Mouse (Mus musculus) brain, adult 2 months (tissue): Measurements from ENCODE around the gene Cd300lg.

Source experiments
- DNase-seq: peaks from one replicate; pipeline ENCODE4 v3.0.0; 2011; ENCODE audit warnings: low read depth, low spot score

Gene Cd300lg

DNA sequence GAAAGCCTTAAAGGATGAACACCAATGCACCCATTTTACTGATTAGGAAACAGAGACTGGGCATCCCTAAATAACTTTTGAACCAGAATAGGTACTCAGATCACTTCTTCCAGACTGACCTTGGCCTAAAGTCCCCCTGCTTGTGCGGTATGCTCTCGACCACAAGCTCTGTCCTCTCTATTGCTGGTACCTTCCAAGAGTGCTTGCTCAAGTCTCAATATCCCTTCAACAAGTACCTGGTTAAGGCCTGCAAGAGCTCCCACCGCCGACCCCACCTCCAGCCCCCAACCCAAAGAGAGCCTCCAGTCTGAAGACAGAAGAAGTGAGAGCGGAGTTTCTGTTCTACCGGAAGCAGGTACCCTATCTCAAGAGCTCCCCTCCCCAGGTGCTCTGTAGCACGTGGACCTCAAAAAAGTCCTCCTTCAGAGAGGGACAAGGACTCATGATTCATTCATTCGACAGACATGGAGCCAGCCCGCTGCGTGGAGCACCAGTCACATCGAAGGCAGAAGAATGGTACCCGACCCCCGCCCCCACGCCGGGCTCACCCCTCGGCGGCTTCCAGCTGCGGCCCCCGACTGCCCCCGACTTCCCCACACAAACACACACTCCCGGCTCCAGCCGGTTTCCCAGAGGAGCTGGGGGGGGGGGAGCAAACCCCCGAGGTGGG is 15.2 kb upstream of the Cd300lg start:
- peak; percentile 63 for DNase-seq

DNA sequence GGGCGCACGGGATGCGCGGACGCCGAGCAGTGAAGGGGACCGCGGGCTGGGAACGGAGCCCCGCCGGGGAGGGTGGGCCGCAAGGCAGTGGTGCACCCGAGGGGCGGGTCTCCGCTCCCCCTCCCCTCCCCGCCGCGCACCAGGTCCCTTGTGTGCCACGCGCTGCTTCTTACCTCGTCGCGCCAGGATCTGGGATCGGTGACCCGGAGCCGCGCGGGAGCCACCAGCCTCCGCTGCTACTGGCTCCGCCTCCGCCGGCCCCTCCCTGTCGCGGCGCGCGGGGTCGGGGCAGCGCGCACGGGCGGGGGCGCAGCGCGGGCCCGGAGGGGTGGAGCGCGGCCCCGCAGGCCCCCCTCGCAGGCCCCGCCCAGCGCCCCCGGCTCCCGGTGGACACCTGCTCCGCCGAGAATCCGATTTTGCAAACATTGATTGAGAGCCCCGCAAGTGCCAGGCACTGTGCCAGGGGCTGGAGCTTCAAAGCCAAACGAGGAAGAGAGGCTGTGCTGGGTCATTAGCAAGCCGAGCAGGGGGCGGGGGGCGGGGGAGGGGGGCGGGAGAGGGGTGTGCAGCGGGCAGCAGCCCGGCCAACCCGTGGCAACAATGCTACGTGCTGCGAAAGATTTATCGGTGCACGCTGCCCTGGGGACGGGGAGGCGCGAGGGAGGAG is 14.5 kb upstream of the Cd300lg start:
- peak; percentile 89 for DNase-seq

DNA sequence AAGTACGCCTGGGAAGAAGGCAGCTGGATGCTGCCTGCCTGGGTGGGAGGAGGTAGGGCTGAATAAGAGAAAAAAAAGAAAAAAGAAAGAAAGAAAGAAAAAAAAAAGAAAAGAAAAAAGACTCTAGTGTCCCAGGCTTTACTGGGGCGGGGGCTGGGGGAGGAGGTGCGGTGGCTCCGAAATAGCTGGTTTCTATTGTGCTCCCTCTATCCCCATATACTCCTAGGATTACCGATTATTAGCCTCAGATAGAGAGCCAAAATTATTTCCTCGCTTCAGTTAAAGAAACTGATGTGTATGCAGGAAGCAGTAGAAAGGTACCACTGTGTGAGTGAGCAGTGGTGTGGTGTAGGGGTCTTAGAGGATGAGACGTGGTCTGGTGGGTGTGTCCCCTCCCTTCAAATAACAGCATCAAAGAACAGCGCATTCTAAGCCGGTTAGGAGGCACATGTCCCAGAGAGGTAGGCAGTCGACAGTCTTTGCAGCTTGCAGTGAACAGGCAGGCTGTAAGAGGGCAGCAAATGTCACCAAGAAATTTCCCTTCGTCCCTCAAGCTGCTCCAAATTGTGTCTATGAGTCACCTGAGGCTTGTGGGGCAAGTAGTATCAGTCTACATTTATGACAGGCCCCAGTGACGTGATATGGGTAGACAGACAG is 13.8 kb upstream of the Cd300lg start:
- DNase-seq = peak; percentile 92

DNA sequence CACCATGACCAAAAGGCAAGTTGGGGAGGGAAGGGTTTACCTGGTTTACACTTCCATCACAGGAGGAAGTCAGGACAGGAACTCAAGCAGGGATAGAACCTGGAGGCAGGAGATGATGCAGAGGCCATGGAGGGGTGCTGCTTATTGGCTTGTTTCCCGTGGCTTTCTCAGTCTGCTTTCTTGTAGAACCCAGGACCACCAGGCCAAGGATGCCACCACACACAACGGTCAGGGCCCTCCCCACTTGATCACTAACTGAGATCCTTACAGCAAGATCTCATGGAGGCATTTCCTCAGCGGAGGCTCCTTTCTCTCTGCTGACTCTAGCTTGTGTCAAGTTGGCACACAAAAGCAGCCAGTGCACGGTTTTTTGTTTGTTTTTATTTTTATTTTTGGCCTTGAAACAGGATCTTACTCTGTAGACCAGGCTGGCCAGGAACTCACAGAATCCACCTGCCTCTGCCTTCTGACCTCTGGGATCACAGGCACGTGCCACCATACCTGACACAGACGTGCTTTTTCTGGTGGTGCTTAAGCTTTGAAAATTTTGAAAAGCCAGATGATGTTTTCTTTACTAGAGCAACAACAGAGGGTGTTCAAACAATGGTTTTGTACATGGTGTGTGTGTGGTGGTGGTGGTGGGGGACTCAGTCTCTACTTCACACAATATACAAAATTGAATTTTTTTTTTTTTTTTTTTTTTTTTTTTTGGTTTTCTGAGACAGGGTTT is 13.1 kb upstream of the Cd300lg start, which contains the start of gene Mpp3:
TSS of gene Mpp3 (minus strand) at position 375 of the 730 bp plus-strand sequence.
- no peak for DNase-seq

DNA sequence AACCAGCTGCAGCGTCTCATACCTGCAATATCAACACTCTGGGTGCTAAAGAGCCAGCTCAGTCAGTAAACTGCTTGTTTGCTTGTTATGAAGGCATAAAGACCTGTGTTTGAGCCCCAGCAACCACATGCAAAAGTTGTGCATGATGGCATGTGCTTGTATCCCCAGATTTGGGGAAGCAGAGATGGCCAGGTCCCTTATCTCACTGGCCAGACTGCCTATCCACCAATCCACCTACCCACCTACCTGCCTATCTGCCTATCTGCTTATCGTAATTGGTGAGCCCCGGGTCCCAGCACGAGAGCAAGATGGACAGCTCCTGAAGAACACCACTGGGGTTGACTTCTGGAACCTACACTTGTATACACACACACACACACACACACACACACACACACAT is 12.0 kb upstream of the Cd300lg start:
- no peak for DNase-seq

DNA sequence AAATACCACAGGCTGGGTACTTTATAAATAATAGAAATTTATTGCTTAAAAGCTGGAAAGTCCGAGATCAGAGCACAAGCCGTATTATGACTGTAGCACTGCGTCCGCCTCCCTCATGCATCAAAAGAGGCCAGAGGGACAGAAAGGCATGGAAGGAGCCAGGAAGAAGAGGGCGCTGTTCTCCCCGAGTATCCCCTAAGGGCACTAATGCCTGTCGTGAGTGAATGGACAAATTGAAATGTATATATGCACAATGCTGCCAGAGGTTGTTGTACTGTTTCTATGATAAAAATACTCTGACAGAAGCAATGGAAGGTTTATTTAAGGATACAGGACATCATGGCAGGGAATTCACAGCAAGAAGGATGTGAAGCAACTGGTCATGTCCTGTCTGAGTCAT is 11.3 kb upstream of the Cd300lg start:
- DNase-seq = no peak

DNA sequence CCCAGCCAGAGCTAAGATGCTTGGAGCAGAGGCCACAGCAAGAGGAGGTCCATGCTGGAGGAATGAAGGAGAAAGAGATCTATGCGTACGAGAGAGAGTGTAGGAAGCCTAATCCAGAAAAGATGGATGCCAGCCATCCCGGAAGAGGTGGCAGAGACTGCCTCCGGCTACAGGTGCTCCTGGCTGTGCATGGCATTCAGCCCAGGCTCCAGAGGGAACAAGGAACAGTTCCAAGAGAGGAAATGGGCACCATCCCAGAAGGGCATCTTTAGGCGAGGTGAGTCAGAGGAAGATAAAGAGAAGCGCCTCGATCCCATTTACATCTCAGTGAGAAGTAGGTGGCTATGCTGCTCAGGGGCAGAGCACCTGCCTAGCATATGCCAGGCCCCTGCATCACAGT is 10.2 kb upstream of the Cd300lg start:
- DNase-seq = peak; percentile 98

DNA sequence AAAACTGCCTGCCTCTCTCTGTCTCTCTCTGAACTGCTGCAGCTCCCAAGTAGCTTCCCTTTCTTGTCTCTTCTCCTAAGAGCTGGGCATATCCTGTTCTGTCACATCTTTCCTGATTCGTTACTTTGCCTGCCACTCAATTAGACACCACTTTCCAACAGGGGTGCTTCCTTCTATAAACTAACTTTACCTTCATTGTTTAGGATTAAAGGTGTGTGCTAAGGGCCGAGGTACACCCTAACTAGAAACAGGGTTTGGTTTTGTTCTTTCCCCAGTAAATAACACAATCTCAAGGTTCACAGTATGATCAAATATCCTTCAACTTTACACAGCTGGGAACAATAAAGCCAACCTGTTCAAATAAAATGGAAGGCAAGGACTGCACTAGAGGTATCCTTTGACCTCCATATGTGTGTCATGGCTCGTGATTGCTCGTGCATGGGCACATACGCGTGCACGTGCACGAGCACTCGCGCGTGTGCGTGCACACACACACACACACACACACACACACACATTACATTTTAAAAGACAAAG is 8.2 kb upstream of the Cd300lg start:
- DNase-seq = no peak

DNA sequence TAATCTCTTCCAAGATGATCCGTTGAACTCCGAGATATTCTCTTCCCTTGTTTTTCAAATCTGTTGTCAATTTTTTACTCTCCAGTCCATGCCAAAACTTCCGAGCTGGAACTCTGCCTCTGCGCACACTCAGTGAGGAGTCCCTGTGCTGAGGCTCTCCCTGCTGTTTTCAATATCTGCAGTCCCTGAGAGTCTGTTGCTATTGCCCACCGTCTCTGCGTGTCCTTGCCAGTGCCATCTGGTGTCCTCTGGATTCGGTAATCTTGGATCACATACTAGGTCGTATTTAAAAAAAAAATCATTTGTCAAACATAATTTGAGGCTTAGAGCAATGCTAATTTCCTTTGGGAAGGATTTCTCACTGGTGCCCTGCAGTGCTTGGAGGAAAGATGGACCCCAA is 6.4 kb upstream of the Cd300lg start:
- peak; percentile 95 for DNase-seq

DNA sequence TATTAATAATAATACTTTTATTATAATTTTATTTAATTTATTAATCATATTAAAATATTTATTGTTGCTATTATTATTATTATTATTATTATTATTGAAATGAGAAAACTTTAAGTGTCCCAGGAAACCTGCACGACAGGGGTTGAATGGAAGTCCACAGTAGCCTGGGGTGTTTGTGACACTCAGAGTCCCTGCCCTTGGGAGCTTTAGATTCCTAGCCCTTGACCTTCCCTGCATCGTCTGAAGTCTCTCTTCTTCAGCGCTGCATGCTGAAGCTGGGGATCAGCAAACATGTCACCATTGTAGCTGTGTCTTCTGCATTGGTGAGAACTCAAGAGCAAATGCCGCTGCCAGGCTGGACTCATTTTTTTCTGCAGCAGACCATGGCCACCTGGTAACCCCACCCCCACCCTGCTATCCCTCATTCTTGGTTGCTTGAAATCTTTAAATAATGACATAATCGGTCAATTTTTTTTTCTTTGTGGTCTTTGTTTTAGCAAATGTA is 5.8 kb upstream of the Cd300lg start:
- DNase-seq = no peak

DNA sequence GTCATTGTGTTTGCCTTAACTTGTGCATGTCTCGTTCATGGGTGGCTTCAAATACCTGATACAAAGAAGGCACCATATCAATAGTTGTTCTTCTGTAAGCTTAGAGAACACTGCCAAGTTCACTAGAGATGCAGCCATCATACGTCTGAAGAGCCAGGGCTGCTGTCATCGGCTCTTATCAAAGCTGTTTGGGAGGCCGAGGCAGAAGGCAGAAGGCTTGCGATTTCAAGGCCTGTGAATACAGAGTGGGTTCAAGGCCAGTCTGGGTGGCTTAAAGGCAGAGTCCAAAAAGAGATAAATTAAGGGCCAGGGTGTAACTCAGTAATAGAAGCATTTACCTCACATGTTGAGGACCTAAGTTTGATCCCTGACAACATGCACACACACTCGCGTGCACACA is 5.0 kb upstream of the Cd300lg start:
- DNase-seq = no peak

DNA sequence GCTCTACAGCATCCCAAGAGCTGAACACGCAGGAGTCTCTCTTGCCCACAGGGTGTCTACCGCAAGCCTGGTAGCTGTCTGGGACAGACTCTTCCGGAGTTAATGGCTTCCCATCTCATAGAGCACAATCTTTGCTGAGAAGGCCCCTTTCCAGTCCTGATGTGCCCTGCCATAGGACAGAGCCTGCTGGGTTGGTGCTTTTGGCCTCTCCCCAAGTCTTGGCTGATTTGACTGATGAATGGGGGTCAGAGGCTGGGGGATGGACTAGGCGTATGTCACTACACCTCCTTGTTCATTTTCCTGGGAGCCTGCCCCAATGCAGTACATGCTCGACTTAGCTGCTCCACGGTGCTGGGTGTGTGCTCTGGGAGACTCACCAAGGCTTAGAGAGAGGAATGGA is 3.5 kb upstream of the Cd300lg start:
- DNase-seq = no peak

DNA sequence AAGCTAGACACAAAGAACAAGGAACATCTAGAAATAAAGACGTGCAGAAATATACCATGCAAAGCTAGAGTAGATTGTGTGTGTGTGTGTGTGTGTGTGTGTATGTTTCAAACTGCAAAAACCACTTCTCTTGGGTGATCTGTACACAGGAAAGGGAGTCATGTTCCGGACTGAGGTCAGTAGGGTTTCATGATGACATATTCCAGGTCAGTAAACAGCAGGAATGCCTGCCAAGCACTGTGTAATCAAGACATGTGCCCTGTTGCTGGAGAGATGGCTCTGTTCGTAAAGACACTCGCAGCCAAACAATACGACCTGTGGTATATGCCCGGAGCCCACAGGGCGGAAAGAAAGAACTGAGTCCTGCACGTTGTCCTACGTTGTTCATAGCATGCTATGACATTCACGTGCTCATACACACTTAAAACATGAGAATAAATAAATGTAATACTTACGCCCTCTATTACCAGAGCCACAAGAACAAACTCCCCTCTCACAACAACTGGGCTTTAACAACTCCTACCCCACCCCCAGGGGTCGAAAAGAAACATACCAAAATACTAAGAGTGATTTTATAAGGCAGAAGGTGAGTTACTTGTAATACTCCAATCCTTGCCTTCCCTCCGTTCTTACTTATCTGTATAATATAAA is 1.7 kb upstream of the Cd300lg start:
- DNase-seq = no peak

DNA sequence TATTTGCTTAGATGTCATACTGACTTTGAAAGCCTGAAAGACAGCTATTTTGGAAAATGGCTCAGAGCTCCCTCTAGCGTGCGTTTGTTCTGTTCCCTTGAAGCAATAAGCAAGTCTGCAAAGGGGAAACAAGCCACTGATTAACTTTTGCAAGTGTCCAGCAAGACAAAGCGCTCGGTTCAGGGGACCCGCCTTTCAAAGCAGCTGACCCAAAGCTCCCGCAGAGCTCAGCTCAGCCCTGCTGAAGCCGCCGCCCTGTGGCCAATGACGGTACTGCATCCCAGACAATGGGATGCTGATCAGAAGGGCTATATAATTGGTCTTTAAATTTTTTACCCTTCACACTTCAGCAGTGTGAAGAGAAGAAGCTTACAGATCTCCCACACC is 1.2 kb upstream of the Cd300lg start:
- DNase-seq = peak; percentile 94

DNA sequence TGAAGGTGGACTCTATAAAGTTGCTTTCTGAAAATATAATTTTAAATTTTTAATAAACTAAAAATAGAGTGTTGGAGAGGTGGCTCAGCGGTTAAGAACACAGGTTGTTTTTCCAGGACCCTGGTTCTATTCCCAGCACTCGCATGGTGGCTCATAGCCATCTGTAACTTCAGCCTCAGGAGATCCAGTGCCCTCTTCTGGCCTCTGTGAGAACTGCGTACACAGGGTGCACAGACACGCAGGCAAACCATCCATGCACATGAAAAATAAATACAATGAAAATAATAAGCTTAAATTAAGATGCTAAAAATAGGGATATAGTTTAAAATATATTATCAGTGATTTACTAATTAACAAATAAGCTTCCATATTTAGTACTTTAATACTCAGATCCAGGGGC is 663 bp upstream of the Cd300lg start:
- no peak for DNase-seq

DNA sequence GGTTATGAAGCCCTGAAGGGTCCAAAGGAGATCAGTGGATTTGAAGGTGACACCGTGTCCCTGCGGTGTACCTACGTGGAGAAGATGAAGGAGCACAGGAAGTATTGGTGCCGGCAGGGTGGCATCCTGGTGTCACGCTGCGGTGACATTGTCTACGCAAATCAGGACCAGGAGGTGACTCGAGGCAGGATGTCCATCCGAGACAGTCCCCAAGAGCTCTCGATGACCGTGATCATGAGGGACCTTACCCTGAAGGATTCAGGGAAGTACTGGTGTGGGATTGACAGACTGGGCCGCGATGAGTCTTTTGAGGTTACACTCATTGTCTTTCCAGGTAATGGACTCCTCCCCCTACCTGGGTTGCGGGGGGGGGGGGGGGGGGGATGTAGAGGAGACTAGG is 1.7 kb downstream of the Cd300lg start:
- no peak for DNase-seq

DNA sequence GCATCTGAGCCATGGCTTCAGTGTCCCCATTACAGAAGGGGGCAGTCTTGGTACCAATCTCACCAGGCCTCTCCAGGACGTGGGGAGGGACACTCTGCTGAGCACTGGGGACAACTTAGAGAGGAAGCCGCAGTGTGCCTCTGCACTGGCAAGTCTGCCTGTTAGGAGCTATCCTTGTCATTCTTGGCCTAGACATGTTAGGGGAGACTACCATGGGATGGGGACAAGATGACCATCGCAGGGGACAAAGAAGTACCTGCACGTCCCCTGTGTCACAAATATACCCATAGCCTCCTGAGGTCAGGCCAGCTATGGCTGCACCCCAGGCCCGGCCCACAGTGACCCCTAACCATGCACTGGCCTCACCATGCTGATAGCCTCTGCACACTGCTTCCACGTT is 2.1 kb downstream of the Cd300lg start:
- DNase-seq = no peak

DNA sequence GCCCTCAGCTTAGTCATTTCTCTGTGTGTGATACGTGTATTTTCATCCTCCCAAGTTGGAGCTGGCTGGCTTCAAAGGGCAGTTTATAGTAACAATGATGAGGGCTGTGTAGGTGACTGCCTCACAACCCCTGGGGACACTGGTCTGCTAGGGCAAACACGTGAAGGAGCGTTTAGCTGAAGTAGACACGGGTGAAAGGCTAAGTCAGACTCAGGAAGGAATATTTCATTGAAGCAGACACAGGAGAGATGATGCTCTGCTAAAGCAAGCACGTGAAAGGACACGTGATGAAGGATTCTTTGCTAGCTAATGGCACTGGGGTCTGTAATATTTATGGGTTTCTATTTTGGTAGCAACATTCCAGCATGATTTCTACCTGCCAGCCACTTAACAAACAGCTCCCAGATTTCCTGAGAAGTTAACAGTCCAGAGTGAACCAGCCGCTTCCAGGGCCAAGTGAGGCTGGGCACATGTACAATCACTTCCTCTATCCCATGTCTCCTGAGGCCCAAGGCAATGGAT is 3.4 kb downstream of the Cd300lg start:
- no peak for DNase-seq

DNA sequence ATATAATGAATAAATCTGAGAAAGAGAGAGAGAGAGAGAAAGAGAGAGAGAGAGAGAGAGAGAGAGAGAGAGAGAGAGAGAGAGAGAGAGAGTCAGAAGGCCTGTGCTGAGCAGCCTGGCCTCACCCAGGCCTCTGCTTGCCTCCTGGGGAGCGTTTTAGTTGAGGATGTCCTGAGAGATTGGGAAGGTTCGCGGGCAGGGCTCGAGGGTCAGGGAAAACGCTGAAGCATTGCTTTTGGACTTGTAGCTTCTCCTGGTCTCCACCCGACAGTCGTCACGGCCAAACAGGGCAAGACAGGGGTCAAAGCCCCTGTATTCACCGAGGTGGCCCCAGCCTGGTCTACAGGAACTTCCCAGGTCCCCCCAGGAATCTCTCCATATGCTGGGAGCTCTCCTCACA is 5.3 kb downstream of the Cd300lg start:
- no peak for DNase-seq

DNA sequence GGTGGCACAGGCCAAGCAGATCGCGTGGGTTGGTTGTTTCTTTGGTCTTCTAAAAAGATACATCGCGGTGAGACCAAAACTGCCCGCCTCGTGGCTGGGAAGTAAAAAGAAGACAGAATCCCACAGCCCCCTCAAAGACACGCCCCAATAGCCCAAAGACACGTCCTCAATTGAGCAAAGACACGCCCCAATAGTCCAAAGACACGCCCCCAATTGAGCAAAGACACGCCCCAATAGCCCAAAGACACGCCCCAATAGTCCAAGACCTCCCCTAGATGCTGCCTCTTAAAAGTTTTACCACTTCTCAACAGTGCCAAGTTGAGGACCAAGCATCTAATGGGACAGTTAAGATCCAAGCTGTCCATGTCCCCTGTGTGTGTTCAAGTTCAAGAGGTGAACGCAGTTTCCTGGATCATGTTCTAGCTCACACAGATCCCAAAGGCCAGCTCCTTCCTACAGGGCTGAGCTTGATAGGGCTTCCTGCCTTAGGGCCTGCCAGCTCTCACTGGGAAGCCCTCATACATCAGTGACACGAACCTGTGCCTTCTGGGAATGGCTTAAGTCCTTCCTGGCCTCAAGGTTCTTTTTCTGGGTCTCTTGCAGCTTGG is 8.7 kb downstream of the Cd300lg start:
- no peak for DNase-seq

DNA sequence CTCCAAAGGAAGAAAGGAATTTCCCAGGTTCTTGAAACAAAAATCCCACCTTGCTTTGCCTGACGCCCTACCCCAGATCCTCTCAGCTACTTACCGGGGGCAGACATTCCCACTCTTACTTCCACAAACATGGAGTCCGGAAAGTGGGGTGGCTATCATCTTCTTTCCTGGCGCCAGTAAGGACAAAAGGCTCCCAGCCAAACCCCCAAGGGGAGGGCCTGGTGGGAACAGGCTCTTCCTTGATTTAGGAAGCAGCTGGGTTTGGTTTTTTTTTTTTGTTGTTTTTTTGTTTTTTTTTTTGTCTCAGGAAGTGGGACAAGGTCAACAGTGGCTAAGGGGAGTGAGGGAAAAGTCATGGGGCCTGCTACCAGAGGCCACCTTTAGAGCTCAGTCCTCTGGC is 10.2 kb downstream of the Cd300lg start:
- no peak for DNase-seq
